Mouse (Mus musculus) ES-E14 (cell line): ENCODE measurements around the gene Myh10.

Source experiments
- ZC3H11A ChIP-seq: IDR thresholded peaks from 2 replicates; pipeline ENCODE4 v1.6.1; 2012; ENCODE audit warnings: low read depth, mild to moderate bottlenecking, inconsistent platforms, low read length, borderline replicate concordance
- ZNF384 ChIP-seq: IDR thresholded peaks from 2 replicates; pipeline ENCODE4 v1.6.1; 2012; ENCODE audit warnings: low read depth, low read length, inconsistent platforms

- no peak for TF ChIP-seq ZC3H11A
- TF ChIP-seq ZNF384 = no peak
Observed at GRCm38 (mm10) chr11:68761155-68761554, 69.8 kb downstream of the Myh10 start.
